Mouse (Mus musculus) forebrain, embryonic 11.5 days (tissue): ENCODE data around the gene Tspan31. TPM values are rescaled to one million over a fixed set of nuclear protein-coding genes. Genes with fewer than 3 reads are reported as not detected.
A peak's percentile ranks its signal among the peaks of the same experiment; 100 is the strongest.
"Not testable (repeated sequence)": the region's sequence is repeated elsewhere in the genome, so short reads cannot be mapped to it uniquely, and the experiment has no call there.

ENCODE experiments used
- ATAC-seq: fragments of 200-750 bp; cut with Nextera tagmentation; replicated peaks from 2 replicates; pipeline ENCODE4 v1.8.0; 2017; ENCODE audit warnings: moderate TSS enrichment; ENCODE audit not compliant: low FRiP score
- DNase-seq: peaks from one replicate; pipeline ENCODE4 v3.0.0-alpha.2; 2017; ENCODE audit warnings: low spot score
- H3K27ac ChIP-seq: fragments of 300-500 bp; sonication (generic); 2 replicates; pipeline ENCODE4 v1.5.1; 2014; ENCODE audit warnings: low read depth, low read length
- H3K27me3 ChIP-seq: fragments of 300-500 bp; sonication (generic); 2 replicates; pipeline ENCODE4 v1.6.1; 2014; ENCODE audit warnings: mild to moderate bottlenecking, low read length, mixed read lengths; ENCODE audit not compliant: control insufficient read depth, insufficient read depth
- H3K36me3 ChIP-seq: fragments of 300-500 bp; sonication (generic); 2 replicates; pipeline ENCODE4 v1.6.1; 2014; ENCODE audit warnings: mild to moderate bottlenecking, low read length, moderate library complexity, mixed read lengths; ENCODE audit not compliant: control insufficient read depth, insufficient read depth
- H3K4me1 ChIP-seq: fragments of 300-500 bp; sonication (generic); replicated peaks from 2 replicates; pipeline ENCODE4 v1.6.1; 2014; ENCODE audit warnings: low read length, mixed read lengths; ENCODE audit not compliant: control insufficient read depth, insufficient read depth
- H3K4me2 ChIP-seq: fragments of 300-500 bp; sonication (generic); 2 replicates; pipeline ENCODE4 v1.6.1; 2014; ENCODE audit warnings: low read depth, mild to moderate bottlenecking, low read length, moderate library complexity, mixed read lengths; ENCODE audit not compliant: severe bottlenecking
- H3K4me3 ChIP-seq: fragments of 300-500 bp; sonication (generic); 2 replicates; pipeline ENCODE4 v1.5.1; 2014; ENCODE audit warnings: low read depth, low read length
- H3K9ac ChIP-seq: fragments of 300-500 bp; sonication (generic); 2 replicates; pipeline ENCODE4 v1.6.1; 2014; ENCODE audit warnings: low read length
- H3K9me3 ChIP-seq: fragments of 300-500 bp; sonication (generic); 2 replicates; pipeline ENCODE4 v1.6.1; 2016; ENCODE audit warnings: low read length, mixed read lengths; ENCODE audit not compliant: control insufficient read depth
- WGBS: fragments of 180-500 bp; shearing (Covaris S2); extraction: QIAGEN DNeasy Blood & Tissue Kit; methylation state at CpG from one replicate; pipeline ENCODE4 v1.1.7; 2014; 5-methylcytosine and 5-hydroxymethylcytosine counted together
- polyA plus RNA-seq: library from polyadenylated mRNA; unstranded; fragments of >200 nt; fragmentation: Nextera tagmentation; extraction: Ambion mirVana; gene quantifications from 2 replicates; pipeline ENCODE4 v1.2.1, GENCODE M21; 2014

Tspan31 gene
- polyA plus RNA-seq, 1 experiment from 2014 or later, result 159 TPM

GRCm38 (mm10) chr10:127075080-127075479 lies 5.0 kb upstream of the Tspan31 start, which contains the start of gene Agap2:
Agap2 (plus strand) TSS chr10:127075284.
- no peaks in the 10 kb centered on the region for H3K36me3 ChIP-seq
- H3K9me3 ChIP-seq, result no peaks in the 10 kb centered on the region
- H3K4me1 ChIP-seq, result peaks cover 14% of the 10 kb centered on the region; the same call in 1 of the 2 replicates
- ATAC-seq (no peak), DNase-seq (peak; percentile 51)
- no peak within 1 kb of the TSS for H3K4me2 ChIP-seq
- no peak within 1 kb of the TSS for H3K4me3 ChIP-seq
- WGBS, result 62% methylated on average over 9 of the region's 9 CpGs
- H3K9ac ChIP-seq, result no peak within 1 kb of the TSS
- H3K27me3 ChIP-seq, result peaks cover 18% of the 10 kb centered on the region
- H3K27ac ChIP-seq, result no peak within 1 kb of the TSS

- no peaks in the 10 kb centered on the region for H3K36me3 ChIP-seq
- DNase-seq (no peak), ATAC-seq (no peak)
- H3K4me2 ChIP-seq, result no peak overlapping the region
- no peaks in the 10 kb centered on the region for H3K9me3 ChIP-seq
- peaks cover 11% of the 10 kb centered on the region; the same call in 1 of the 2 replicates for H3K4me1 ChIP-seq
- no peak overlapping the region for H3K4me3 ChIP-seq
- 86% methylated on average over 1 of the region's 1 CpGs for WGBS
- H3K27ac ChIP-seq, result no peak overlapping the region
- H3K27me3 ChIP-seq, result peaks cover 8% of the 10 kb centered on the region; the same call in 1 of the 2 replicates
- no peak overlapping the region for H3K9ac ChIP-seq
These were observed 3.9 kb upstream of the Tspan31 start for GRCm38 (mm10) chr10:127073981-127074380.

- H3K9me3 ChIP-seq, DNase-seq, H3K9ac ChIP-seq, H3K4me2 ChIP-seq, ATAC-seq, H3K4me3 ChIP-seq, H3K36me3 ChIP-seq, H3K27ac ChIP-seq, H3K27me3 ChIP-seq: not testable (repeated sequence)
- WGBS, result 87% methylated on average over 2 of the region's 2 CpGs
- peaks cover 14% of the 10 kb centered on the region; the same call in 1 of the 2 replicates for H3K4me1 ChIP-seq
These were observed 2.9 kb upstream of the Tspan31 start for GRCm38 (mm10) chr10:127072969-127073368.

GRCm38 (mm10) chr10:127072270-127072669 lies 2.2 kb upstream of the Tspan31 start:
- not testable (repeated sequence) for H3K9ac ChIP-seq, H3K4me3 ChIP-seq, DNase-seq, H3K9me3 ChIP-seq, H3K27me3 ChIP-seq, H3K36me3 ChIP-seq, ATAC-seq, H3K27ac ChIP-seq, H3K4me2 ChIP-seq
- 95% methylated on average over 4 of the region's 4 CpGs for WGBS
- H3K4me1 ChIP-seq, result peaks cover 13% of the 10 kb centered on the region; the same call in 1 of the 2 replicates

GRCm38 (mm10) chr10:127071203-127071602 lies 1.1 kb upstream of the Tspan31 start:
- peaks cover 16% of the 10 kb centered on the region for H3K36me3 ChIP-seq
- ATAC-seq (no peak), DNase-seq (no peak)
- H3K4me1 ChIP-seq, result peaks cover 13% of the 10 kb centered on the region; the same call in 1 of the 2 replicates
- no peaks in the 10 kb centered on the region for H3K9me3 ChIP-seq
- H3K4me2 ChIP-seq, result peak overlapping the region; percentile 81
- 83% methylated on average over 9 of the region's 9 CpGs for WGBS
- H3K9ac ChIP-seq, result peak overlapping the region; percentile 86; the same call in 1 of the 2 replicates
- H3K27me3 ChIP-seq, result 0 out of 2 replicates have a peak, but pooled peaks cover 2% of the 10 kb centered on the region
- peak overlapping the region; percentile 59 for H3K4me3 ChIP-seq
- no peak overlapping the region for H3K27ac ChIP-seq

GRCm38 (mm10) chr10:127069281-127070189 lies 529 bp downstream of the Tspan31 start:
- Histone ChIP-seq H3K36me3 (peaks cover 31% of the 10 kb centered on the region), H3K4me1 (peaks cover 13% of the 10 kb centered on the region; the same call in 1 of the 2 replicates), H3K4me2 (peak overlapping the region; percentile 81), H3K27ac (peak overlapping the region; percentile 79), H3K4me3 (peak overlapping the region; percentile 59), H3K9ac (peak overlapping the region; percentile 56), H3K9me3 (no peaks in the 10 kb centered on the region), H3K27me3 (no peaks in the 10 kb centered on the region)
- peak; percentile 78 for ATAC-seq
- 9% methylated on average over 30 of the region's 30 CpGs for WGBS
- DNase-seq, result peak; percentile 63

- Histone ChIP-seq H3K9ac (peak overlapping the region; percentile 56), H3K27ac (peak overlapping the region; percentile 79), H3K4me1 (peaks cover 13% of the 10 kb centered on the region; the same call in 1 of the 2 replicates), H3K36me3 (peaks cover 31% of the 10 kb centered on the region), H3K9me3 (no peaks in the 10 kb centered on the region), H3K27me3 (no peaks in the 10 kb centered on the region), H3K4me3 (peak overlapping the region; percentile 59), H3K4me2 (peak overlapping the region; percentile 81)
- peak; percentile 49 for DNase-seq
- ATAC-seq, result no peak
- WGBS, result 88% methylated on average over 9 of the region's 9 CpGs
These were observed 1.6 kb downstream of the Tspan31 start for GRCm38 (mm10) chr10:127068360-127069038.

GRCm38 (mm10) chr10:127066519-127067018 lies 3.5 kb downstream of the Tspan31 start:
- H3K4me3 ChIP-seq, result no peak overlapping the region
- no peaks in the 10 kb centered on the region for H3K9me3 ChIP-seq
- no peaks in the 10 kb centered on the region for H3K27me3 ChIP-seq
- DNase-seq (no peak), ATAC-seq (no peak)
- peaks cover 31% of the 10 kb centered on the region for H3K36me3 ChIP-seq
- no peak overlapping the region for H3K9ac ChIP-seq
- H3K4me2 ChIP-seq, result no peak overlapping the region
- no peak overlapping the region for H3K27ac ChIP-seq
- 88% methylated on average over 14 of the region's 14 CpGs for WGBS
- peaks cover 13% of the 10 kb centered on the region; the same call in 1 of the 2 replicates for H3K4me1 ChIP-seq
